Mouse (Mus musculus) liver, adult 2 months (tissue): Measurements from ENCODE around the gene Tbl2.

Experiments used
- CTCF ChIP-seq: fragments of 200-500 bp; IDR thresholded peaks from 2 replicates; pipeline ENCODE4 v1.5.1; 2011; ENCODE audit warnings: low read depth, low read length, control low read depth
- POLR2A ChIP-seq: fragments of 200-500 bp; IDR thresholded peaks from 2 replicates; pipeline ENCODE4 v1.6.1; 2011; ENCODE audit warnings: low read length, control low read depth; ENCODE audit not compliant: insufficient read depth; ENCODE audit errors: extremely low read depth

- TF ChIP-seq CTCF (no peak), POLR2A (no peak)
Observed at GRCm38 (mm10) chr5:135148715-135149052, 773 bp upstream of the Tbl2 start.
